Mouse (Mus musculus) thymus, adult 2 months (tissue): ENCODE measurements around the gene Sppl2a. TPM values are rescaled to one million over a fixed set of nuclear protein-coding genes. Genes with fewer than 3 reads are reported as not detected.
A peak's percentile ranks its signal among the peaks of the same experiment; 100 is the strongest.
"Not testable (repeated sequence)": the region's sequence is repeated elsewhere in the genome, so short reads cannot be mapped to it uniquely, and the experiment has no call there.

Source experiments
- DNase-seq: peaks from one replicate; pipeline ENCODE4 v3.0.0; 2021
- H3K27ac ChIP-seq: fragments of 200-500 bp; 2 replicates; pipeline ENCODE4 v1.5.1; 2012; ENCODE audit warnings: low read length, control low read depth; ENCODE audit not compliant: control insufficient read depth, insufficient read depth
- H3K27me3 ChIP-seq: fragments of 200-500 bp; 2 replicates; pipeline ENCODE4 v1.6.1; 2012; ENCODE audit warnings: mild to moderate bottlenecking, low read length, moderate library complexity, mixed read lengths; ENCODE audit not compliant: control insufficient read depth, insufficient read depth
- H3K36me3 ChIP-seq: fragments of 200-500 bp; 2 replicates; pipeline ENCODE4 v1.6.1; 2012; ENCODE audit warnings: mild to moderate bottlenecking, low read length, moderate library complexity; ENCODE audit not compliant: control insufficient read depth, insufficient read depth
- H3K4me1 ChIP-seq: fragments of 200-500 bp; replicated peaks from 2 replicates; pipeline ENCODE4 v1.6.1; 2012; ENCODE audit warnings: low read length; ENCODE audit not compliant: control insufficient read depth, insufficient read depth
- H3K4me3 ChIP-seq: fragments of 200-500 bp; 2 replicates; pipeline ENCODE4 v1.5.1; 2012; ENCODE audit warnings: mild to moderate bottlenecking, low read length, control low read depth, moderate library complexity; ENCODE audit not compliant: control insufficient read depth, insufficient read depth
- CTCF ChIP-seq: fragments of 200-500 bp; IDR thresholded peaks from 2 replicates; pipeline ENCODE4 v1.5.1; 2012; ENCODE audit warnings: mild to moderate bottlenecking, control low read depth, low read length, moderate library complexity, borderline replicate concordance; ENCODE audit not compliant: control insufficient read depth, poor library complexity, insufficient read depth; ENCODE audit errors: extremely low read depth
- POLR2A ChIP-seq: fragments of 200-500 bp; IDR thresholded peaks from 2 replicates; pipeline ENCODE4 v1.6.1; 2012; ENCODE audit warnings: mild to moderate bottlenecking, low read length, control low read depth, moderate library complexity; ENCODE audit not compliant: control insufficient read depth, poor library complexity, insufficient read depth; ENCODE audit errors: extremely low read depth
- whole genome bisulfite sequencing: fragments of 180-500 bp; shearing (Covaris S2); methylation state at CpG from one replicate; pipeline ENCODE4 v1.1.7; 2018; 5-methylcytosine and 5-hydroxymethylcytosine counted together
- polyA plus RNA-seq: library from polyadenylated mRNA; depleted of rRNA; stranded (reverse); fragments of >200 nt; gene quantifications from 2 replicates; pipeline ENCODE4 v1.2.3, GENCODE M21; 2012; rRNA removed

The Sppl2a gene
- polyA plus RNA-seq: 23.4 and 24.3 TPM in 2 replicates

- Histone ChIP-seq H3K4me3 (peak within 1 kb of the TSS; percentile 97), H3K4me1 (no peaks in the 10 kb centered on the region), H3K27me3 (no peaks in the 10 kb centered on the region), H3K27ac (peak within 1 kb of the TSS; percentile 71), H3K36me3 (no peaks in the 10 kb centered on the region)
- under 1% methylated on average over 26 of the region's 35 CpGs for WGBS
- TF ChIP-seq POLR2A (peak; percentile 69; the same call in 1 of the 2 replicates), CTCF (no peak)
- DNase-seq: peak; percentile 86
Measured at GRCm38 (mm10) chr2:126932897-126933641, at the start of gene Sppl2a. Gene Sppl2a (minus strand): TSS chr2:126933235.

GRCm38 (mm10) chr2:126977428-126977827 is 44.4 kb upstream of the Sppl2a start:
- TF ChIP-seq POLR2A: no peak
- TF ChIP-seq CTCF: no peak
- Histone ChIP-seq H3K4me3 (no peak overlapping the region), H3K36me3 (no peaks in the 10 kb centered on the region), H3K27ac (no peak overlapping the region), H3K4me1 (no peaks in the 10 kb centered on the region), H3K27me3 (no peaks in the 10 kb centered on the region)
- DNase-seq: no peak
- WGBS: 77% methylated on average over 6 of the region's 6 CpGs

GRCm38 (mm10) chr2:126961696-126962095 is 28.7 kb upstream of the Sppl2a start:
- DNase-seq: no peak
- H3K27me3 ChIP-seq: no peaks in the 10 kb centered on the region
- TF ChIP-seq CTCF (no peak), POLR2A (no peak)
- no peak overlapping the region for H3K4me3 ChIP-seq
- no peaks in the 10 kb centered on the region for H3K4me1 ChIP-seq
- no peak overlapping the region for H3K27ac ChIP-seq
- 84% methylated on average over 2 of the region's 2 CpGs for WGBS
- no peaks in the 10 kb centered on the region for H3K36me3 ChIP-seq

- Histone ChIP-seq H3K36me3 (no peaks in the 10 kb centered on the region), H3K4me1 (no peaks in the 10 kb centered on the region), H3K4me3 (no peak overlapping the region), H3K27ac (no peak overlapping the region), H3K27me3 (no peaks in the 10 kb centered on the region)
- TF ChIP-seq POLR2A (no peak), CTCF (no peak)
- WGBS: 86% methylated on average over 7 of the region's 7 CpGs
- DNase-seq: no peak
Measured at GRCm38 (mm10) chr2:126955671-126956070, 22.6 kb upstream of the Sppl2a start.

GRCm38 (mm10) chr2:126951085-126951484 is 18.1 kb upstream of the Sppl2a start:
- DNase-seq: no peak
- Histone ChIP-seq H3K27ac (no peak overlapping the region), H3K27me3 (no peaks in the 10 kb centered on the region), H3K36me3 (no peaks in the 10 kb centered on the region), H3K4me3 (no peak overlapping the region), H3K4me1 (no peaks in the 10 kb centered on the region)
- TF ChIP-seq POLR2A (no peak), CTCF (no peak)
- WGBS: 90% methylated on average over 7 of the region's 7 CpGs

GRCm38 (mm10) chr2:126950453-126950852 is 17.4 kb upstream of the Sppl2a start:
- Histone ChIP-seq H3K4me3 (no peak overlapping the region), H3K36me3 (no peaks in the 10 kb centered on the region), H3K4me1 (no peaks in the 10 kb centered on the region), H3K27me3 (no peaks in the 10 kb centered on the region), H3K27ac (no peak overlapping the region)
- 90% methylated on average over 5 of the region's 5 CpGs for WGBS
- no peak for DNase-seq
- TF ChIP-seq POLR2A: no peak
- TF ChIP-seq CTCF: no peak

- 82% methylated on average over 3 of the region's 3 CpGs for WGBS
- no peak for DNase-seq
- no peaks in the 10 kb centered on the region for H3K36me3 ChIP-seq
Measured at GRCm38 (mm10) chr2:126949856-126950255, 16.8 kb upstream of the Sppl2a start.

GRCm38 (mm10) chr2:126949297-126949696 is 16.3 kb upstream of the Sppl2a start:
- not testable (repeated sequence) for DNase-seq, H3K27me3 ChIP-seq, H3K4me3 ChIP-seq, H3K4me1 ChIP-seq, H3K27ac ChIP-seq, H3K36me3 ChIP-seq
- WGBS: 79% methylated on average over 6 of the region's 6 CpGs

More at GRCm38 (mm10) chr2:126949856-126950255, 16.8 kb upstream of the Sppl2a start:
- H3K4me1 ChIP-seq: no peaks in the 10 kb centered on the region
- no peak overlapping the region for H3K27ac ChIP-seq
- no peaks in the 10 kb centered on the region for H3K27me3 ChIP-seq
- H3K4me3 ChIP-seq: no peak overlapping the region
- TF ChIP-seq POLR2A: no peak
- no peak for TF ChIP-seq CTCF
